Mouse (Mus musculus) hindbrain, embryonic 10.5 days (tissue): ENCODE data around the gene Mbtd1. TPM values are rescaled to one million over a fixed set of nuclear protein-coding genes. Genes with fewer than 3 reads are reported as not detected.

Experiments used
- DNase-seq: peaks from one replicate; pipeline ENCODE4 v3.0.0-alpha.2; 2017; ENCODE audit warnings: low spot score
- H3K27ac ChIP-seq: fragments of 300-500 bp; sonication (generic); 2 replicates; pipeline ENCODE4 v1.5.1; 2016; ENCODE audit warnings: mild to moderate bottlenecking, moderate library complexity
- H3K27me3 ChIP-seq: fragments of 300-500 bp; sonication (generic); 2 replicates; pipeline ENCODE4 v1.6.1; 2016; ENCODE audit warnings: mild to moderate bottlenecking; ENCODE audit not compliant: poor library complexity, insufficient read depth, severe bottlenecking
- H3K36me3 ChIP-seq: fragments of 300-500 bp; sonication (generic); 2 replicates; pipeline ENCODE4 v1.6.1; 2016; ENCODE audit warnings: mild to moderate bottlenecking, moderate library complexity
- H3K4me1 ChIP-seq: fragments of 300-500 bp; sonication (generic); replicated peaks from 2 replicates; pipeline ENCODE4 v1.6.1; 2016; ENCODE audit warnings: mild to moderate bottlenecking
- H3K4me3 ChIP-seq: fragments of 300-500 bp; sonication (generic); 2 replicates; pipeline ENCODE4 v1.5.1; 2016; ENCODE audit warnings: mild to moderate bottlenecking, moderate library complexity
- H3K9me3 ChIP-seq: fragments of 300-500 bp; sonication (generic); 2 replicates; pipeline ENCODE4 v1.6.1; 2016; ENCODE audit warnings: mild to moderate bottlenecking, moderate library complexity
- WGBS: fragments of 180-500 bp; shearing (Covaris S2); methylation state at CpG from one replicate; pipeline ENCODE4 v1.1.7; 2016; 5-methylcytosine and 5-hydroxymethylcytosine counted together
- polyA plus RNA-seq: library from polyadenylated mRNA; unstranded; fragments of >200 nt; fragmentation: Nextera tagmentation; extraction: Ambion mirVana; gene quantifications from 2 replicates; pipeline ENCODE4 v1.2.1, GENCODE M21; 2016

Mbtd1 gene
- polyA plus RNA-seq, result 26.9 and 34.0 TPM in 2 replicates

- DNase-seq, result peak; percentile 98
- Histone ChIP-seq H3K36me3 (peaks cover 38% of the 10 kb centered on the region), H3K4me3 (peak within 1 kb of the TSS; percentile 98), H3K4me1 (peaks cover 30% of the 10 kb centered on the region), H3K27ac (peak within 1 kb of the TSS; percentile 99), H3K27me3 (no peaks in the 10 kb centered on the region), H3K9me3 (no peaks in the 10 kb centered on the region)
- under 1% methylated on average over 83 of the region's 83 CpGs for WGBS
These were observed at the start of gene Mbtd1, which contains the start of gene Utp18 for GRCm38 (mm10) chr11:93885572-93886410. TSS of gene Mbtd1 (plus strand) at chr11:93885852. TSS of gene Utp18 (minus strand) at chr11:93885766.

- WGBS, result 19% methylated on average over 2 of the region's 2 CpGs
- Histone ChIP-seq H3K4me1 (peaks cover 12% of the 10 kb centered on the region), H3K4me3 (no peak overlapping the region), H3K27me3 (no peaks in the 10 kb centered on the region), H3K27ac (no peak overlapping the region), H3K36me3 (no peaks in the 10 kb centered on the region), H3K9me3 (no peaks in the 10 kb centered on the region)
- peak; percentile 8 for DNase-seq
These were observed 38.3 kb upstream of the Mbtd1 start for GRCm38 (mm10) chr11:93847342-93847741.

GRCm38 (mm10) chr11:93852546-93852945, 33.1 kb upstream of the Mbtd1 start:
- WGBS, result 83% methylated on average over 3 of the region's 3 CpGs
- no peak for DNase-seq
- Histone ChIP-seq H3K36me3 (no peaks in the 10 kb centered on the region), H3K4me1 (peaks cover 7% of the 10 kb centered on the region), H3K27ac (no peak overlapping the region), H3K9me3 (no peaks in the 10 kb centered on the region), H3K4me3 (no peak overlapping the region), H3K27me3 (no peaks in the 10 kb centered on the region)

- H3K27ac ChIP-seq, result no peak overlapping the region
- H3K4me3 ChIP-seq, result no peak overlapping the region
- peaks cover 24% of the 10 kb centered on the region for H3K36me3 ChIP-seq
- no peaks in the 10 kb centered on the region for H3K4me1 ChIP-seq
- peak; percentile 77 for DNase-seq
- no peaks in the 10 kb centered on the region for H3K27me3 ChIP-seq
- H3K9me3 ChIP-seq, result no peaks in the 10 kb centered on the region
- WGBS, result 6% methylated on average over 6 of the region's 6 CpGs
These were observed 29.2 kb upstream of the Mbtd1 start for GRCm38 (mm10) chr11:93856284-93856955.

DNA sequence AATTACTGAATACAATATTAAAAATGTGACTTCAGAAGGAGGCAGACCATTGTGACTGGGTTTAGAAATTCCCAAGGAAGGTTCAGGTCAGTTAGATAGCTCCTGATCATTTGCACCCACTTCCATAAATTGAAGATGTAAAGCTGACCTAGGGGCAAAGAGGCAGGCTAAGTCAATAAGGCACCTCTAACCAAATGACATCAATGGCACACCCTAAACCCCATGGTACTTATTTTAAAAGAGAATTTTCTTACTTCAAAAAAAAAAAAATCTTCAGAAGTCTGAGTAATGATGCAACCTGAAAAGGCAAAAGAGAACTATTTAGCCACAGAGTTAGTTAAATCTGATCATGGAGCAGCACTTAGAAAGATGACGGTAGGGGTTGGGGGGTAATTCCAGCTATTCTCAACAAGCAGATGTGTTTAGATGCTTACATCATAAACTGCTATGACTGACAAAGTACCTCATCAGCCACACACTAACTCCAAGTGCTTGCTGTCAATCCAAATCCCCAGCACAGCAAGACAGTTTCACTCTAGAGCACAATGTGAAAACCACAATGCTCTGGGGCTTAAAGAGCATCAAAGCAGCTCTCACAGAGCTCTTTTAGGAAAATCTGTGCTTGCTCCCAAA, 25.0 kb upstream of the Mbtd1 start:
- Histone ChIP-seq H3K4me3 (no peak overlapping the region), H3K4me1 (no peaks in the 10 kb centered on the region)
- 98% methylated on average over 1 of the region's 1 CpGs for WGBS

GRCm38 (mm10) chr11:93861193-93861592, 24.5 kb upstream of the Mbtd1 start:
- 95% methylated on average over 2 of the region's 2 CpGs for WGBS

More for the DNA sequence above, 25.0 kb upstream of the Mbtd1 start:
- Histone ChIP-seq H3K27ac (no peak overlapping the region), H3K9me3 (no peaks in the 10 kb centered on the region), H3K27me3 (no peaks in the 10 kb centered on the region), H3K36me3 (peaks cover 59% of the 10 kb centered on the region)
- no peak for DNase-seq

GRCm38 (mm10) chr11:93862045-93862623, 23.5 kb upstream of the Mbtd1 start:
- no peaks in the 10 kb centered on the region for H3K27me3 ChIP-seq
- no peaks in the 10 kb centered on the region for H3K4me1 ChIP-seq
- no peak overlapping the region for H3K4me3 ChIP-seq
- DNase-seq, result no peak
- no peak overlapping the region for H3K27ac ChIP-seq
- peaks cover 74% of the 10 kb centered on the region for H3K36me3 ChIP-seq
- whole genome bisulfite sequencing, result 80% methylated on average over 4 of the region's 4 CpGs
- H3K9me3 ChIP-seq, result no peaks in the 10 kb centered on the region

More at GRCm38 (mm10) chr11:93861193-93861592, 24.5 kb upstream of the Mbtd1 start:
- Histone ChIP-seq H3K9me3 (no peaks in the 10 kb centered on the region), H3K4me1 (no peaks in the 10 kb centered on the region), H3K27me3 (no peaks in the 10 kb centered on the region), H3K27ac (no peak overlapping the region), H3K4me3 (no peak overlapping the region), H3K36me3 (peaks cover 65% of the 10 kb centered on the region)
- DNase-seq, result no peak

DNA sequence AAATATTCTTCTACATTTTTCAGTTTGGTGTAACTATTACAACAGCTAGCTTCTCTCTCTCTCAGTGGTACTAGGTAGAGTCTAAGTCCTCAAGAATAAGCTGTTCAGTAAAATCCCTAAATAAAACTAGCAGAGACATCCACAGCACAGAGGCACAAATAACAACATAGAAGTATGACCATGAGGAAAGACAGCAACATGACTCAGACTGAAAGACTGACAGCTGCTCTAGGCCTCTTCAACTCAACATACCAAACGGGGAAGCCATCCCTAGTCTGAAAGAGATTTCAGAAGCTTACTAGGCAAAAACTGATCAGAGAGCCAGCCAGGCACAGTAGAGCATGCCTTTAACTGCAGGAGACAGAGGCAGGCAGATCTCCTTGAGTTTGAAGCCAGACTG, 23.0 kb upstream of the Mbtd1 start:
- no peaks in the 10 kb centered on the region for H3K9me3 ChIP-seq
- no peaks in the 10 kb centered on the region for H3K4me1 ChIP-seq
- H3K4me3 ChIP-seq, result no peak overlapping the region
- H3K36me3 ChIP-seq, result peaks cover 79% of the 10 kb centered on the region
- H3K27ac ChIP-seq, result no peak overlapping the region
- H3K27me3 ChIP-seq, result no peaks in the 10 kb centered on the region
- no peak for DNase-seq
- WGBS, result 84% methylated on average over 1 of the region's 1 CpGs

GRCm38 (mm10) chr11:93884068-93884467, 1.6 kb upstream of the Mbtd1 start:
- Histone ChIP-seq H3K9me3 (no peaks in the 10 kb centered on the region), H3K27ac (no peak overlapping the region), H3K36me3 (peaks cover 45% of the 10 kb centered on the region), H3K27me3 (no peaks in the 10 kb centered on the region), H3K4me1 (peaks cover 30% of the 10 kb centered on the region), H3K4me3 (peak overlapping the region; percentile 98)
- WGBS, result 93% methylated on average over 4 of the region's 4 CpGs
- DNase-seq, result no peak

- H3K27me3 ChIP-seq, result no peaks in the 10 kb centered on the region
- under 1% methylated on average over 81 of the region's 81 CpGs for WGBS
- H3K4me1 ChIP-seq, result peaks cover 30% of the 10 kb centered on the region
- no peaks in the 10 kb centered on the region for H3K9me3 ChIP-seq
- DNase-seq, result peak; percentile 63
- peaks cover 40% of the 10 kb centered on the region for H3K36me3 ChIP-seq
- H3K27ac ChIP-seq, result peak overlapping the region; percentile 99
- peak overlapping the region; percentile 98 for H3K4me3 ChIP-seq
These were observed 616 bp upstream of the Mbtd1 start for GRCm38 (mm10) chr11:93884901-93885571.

DNA sequence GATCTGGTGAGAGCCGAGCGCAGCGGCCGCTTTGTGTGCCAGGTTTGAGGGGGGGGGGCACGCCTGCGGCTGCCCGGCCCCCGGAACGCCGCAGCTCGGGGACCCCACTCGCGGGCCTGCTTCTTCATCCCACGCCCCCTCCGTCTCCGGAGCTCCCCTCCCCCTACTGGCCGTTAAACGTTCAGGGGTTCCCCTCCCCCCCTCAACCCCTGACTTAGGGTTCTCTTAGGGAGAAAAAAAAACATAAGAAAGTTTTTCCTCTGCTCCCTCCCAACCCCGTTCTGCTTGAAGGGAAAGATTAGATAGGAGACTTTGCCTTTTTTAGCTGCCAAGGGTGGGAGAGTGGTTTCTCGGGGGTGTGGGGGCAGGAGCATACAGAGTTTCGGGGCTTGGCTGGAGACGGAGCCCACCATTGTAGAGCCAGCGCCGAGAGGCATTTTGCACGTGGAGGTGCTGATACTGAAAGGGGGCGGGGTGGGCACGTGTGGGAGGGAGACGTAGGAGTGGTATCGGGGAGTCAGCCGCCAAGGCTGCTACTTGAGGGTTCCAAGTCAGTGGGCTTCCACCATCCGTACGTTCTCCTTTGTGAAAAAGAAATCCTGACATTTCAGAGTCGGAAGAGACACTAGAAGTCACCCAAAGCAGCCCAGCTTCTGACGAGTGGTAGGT, 893 bp downstream of the Mbtd1 start:
- Histone ChIP-seq H3K27me3 (no peaks in the 10 kb centered on the region), H3K9me3 (no peaks in the 10 kb centered on the region), H3K4me3 (peak overlapping the region; percentile 98), H3K36me3 (peaks cover 36% of the 10 kb centered on the region), H3K4me1 (peaks cover 30% of the 10 kb centered on the region), H3K27ac (peak overlapping the region; percentile 99)
- under 1% methylated on average over 34 of the region's 34 CpGs for WGBS
- peak; percentile 56 for DNase-seq

- H3K36me3 ChIP-seq, result peaks cover 36% of the 10 kb centered on the region
- H3K27ac ChIP-seq, result peak overlapping the region; percentile 99
- peak overlapping the region; percentile 98 for H3K4me3 ChIP-seq
- no peaks in the 10 kb centered on the region for H3K27me3 ChIP-seq
- DNase-seq, result no peak
- 9% methylated on average over 4 of the region's 4 CpGs for WGBS
- H3K9me3 ChIP-seq, result no peaks in the 10 kb centered on the region
- H3K4me1 ChIP-seq, result peaks cover 30% of the 10 kb centered on the region
These were observed 1.4 kb downstream of the Mbtd1 start for GRCm38 (mm10) chr11:93887080-93887447.
